Mouse (Mus musculus): ENCODE results near the gene Tecr. TPM values are rescaled to one million over a fixed set of nuclear protein-coding genes. Genes with fewer than 3 reads are reported as not detected.

The Tecr gene
- polyA plus RNA-seq, 1 experiment from 2014 or later, result 704 TPM

- H3K9me3 ChIP-seq (ENCODE audit: control insufficient read depth, low read length), result no peaks in the 10 kb centered on the region
- peak; percentile 98 for ATAC-seq (ENCODE audit: insufficient number of reproducible peaks, low FRiP score, low TSS enrichment, low read depth)
- WGBS, result under 1% methylated on average over 43 of the region's 43 CpGs
Observed at GRCm38 (mm10) chr8:83594167-83595049, 13.4 kb downstream of the Tecr start.

GRCm38 (mm10) chr8:83593325-83594166, 14.2 kb downstream of the Tecr start:
- peak overlapping the region; percentile 70 for H3K27ac ChIP-seq (replicated peaks; ENCODE audit: low read depth, low read length)
- DNase-seq (ENCODE audit: low spot score), result peak; percentile 36
- no peak for ATAC-seq (ENCODE audit: insufficient number of reproducible peaks, low FRiP score, low TSS enrichment, low read depth)
- peak overlapping the region; percentile 72 for H3K4me3 ChIP-seq (ENCODE audit: low read depth, low read length)
- peaks cover 5% of the 10 kb centered on the region for H3K36me3 ChIP-seq (ENCODE audit: control insufficient read depth, insufficient read depth, low read length)
- peak overlapping the region; percentile 93 for H3K9ac ChIP-seq (ENCODE audit: low read length)
- peak overlapping the region; percentile 71 for H3K4me2 ChIP-seq (ENCODE audit: low read depth, severe bottlenecking)
- H3K27me3 ChIP-seq (ENCODE audit: control insufficient read depth, insufficient read depth, low read length), result no peaks in the 10 kb centered on the region
- no peaks in the 10 kb centered on the region for H3K9me3 ChIP-seq (ENCODE audit: control insufficient read depth, low read length)
- peaks cover 10% of the 10 kb centered on the region for H3K4me1 ChIP-seq (ENCODE audit: control insufficient read depth, insufficient read depth, low read length)
- 8% methylated on average over 22 of the region's 22 CpGs for WGBS

More at GRCm38 (mm10) chr8:83594167-83595049, 13.4 kb downstream of the Tecr start:
- Histone ChIP-seq H3K4me1 (ENCODE audit: control insufficient read depth, insufficient read depth, low read length) (peaks cover 10% of the 10 kb centered on the region), H3K9ac (ENCODE audit: low read length) (peak overlapping the region; percentile 93), H3K4me3 (ENCODE audit: low read depth, low read length) (peak overlapping the region; percentile 72), H3K4me2 (ENCODE audit: low read depth, severe bottlenecking) (peak overlapping the region; percentile 71), H3K27ac (replicated peaks; ENCODE audit: low read depth, low read length) (peak overlapping the region; percentile 70), H3K36me3 (ENCODE audit: control insufficient read depth, insufficient read depth, low read length) (peaks cover 5% of the 10 kb centered on the region), H3K27me3 (ENCODE audit: control insufficient read depth, insufficient read depth, low read length) (no peaks in the 10 kb centered on the region)
- DNase-seq (ENCODE audit: low spot score), result peak; percentile 98

GRCm38 (mm10) chr8:83592682-83593081, 15.1 kb downstream of the Tecr start:
- 68% methylated on average over 3 of the region's 3 CpGs for WGBS
- no peak for DNase-seq (ENCODE audit: low spot score)
- Histone ChIP-seq H3K36me3 (ENCODE audit: control insufficient read depth, insufficient read depth, low read length) (peaks cover 5% of the 10 kb centered on the region), H3K9ac (ENCODE audit: low read length) (peak overlapping the region; percentile 34), H3K27ac (replicated peaks; ENCODE audit: low read depth, low read length) (no peak overlapping the region; the same call in 1 of the 2 replicates), H3K27me3 (ENCODE audit: control insufficient read depth, insufficient read depth, low read length) (no peaks in the 10 kb centered on the region), H3K4me1 (ENCODE audit: control insufficient read depth, insufficient read depth, low read length) (peaks cover 10% of the 10 kb centered on the region), H3K4me3 (ENCODE audit: low read depth, low read length) (peak overlapping the region; percentile 72), H3K4me2 (ENCODE audit: low read depth, severe bottlenecking) (peak overlapping the region; percentile 71), H3K9me3 (ENCODE audit: control insufficient read depth, low read length) (no peaks in the 10 kb centered on the region)
- no peak for ATAC-seq (ENCODE audit: insufficient number of reproducible peaks, low FRiP score, low TSS enrichment, low read depth)

- peaks cover 5% of the 10 kb centered on the region for H3K36me3 ChIP-seq (ENCODE audit: control insufficient read depth, insufficient read depth, low read length)
- no peaks in the 10 kb centered on the region for H3K27me3 ChIP-seq (ENCODE audit: control insufficient read depth, insufficient read depth, low read length)
- H3K9ac ChIP-seq (ENCODE audit: low read length), result no peak overlapping the region
- H3K27ac ChIP-seq (replicated peaks; ENCODE audit: low read depth, low read length), result no peak overlapping the region
- H3K4me1 ChIP-seq (ENCODE audit: control insufficient read depth, insufficient read depth, low read length), result peaks cover 10% of the 10 kb centered on the region
- no peak overlapping the region for H3K4me3 ChIP-seq (ENCODE audit: low read depth, low read length)
- DNase-seq (ENCODE audit: low spot score), result no peak
- ATAC-seq (ENCODE audit: insufficient number of reproducible peaks, low FRiP score, low TSS enrichment, low read depth), result no peak
- H3K9me3 ChIP-seq (ENCODE audit: control insufficient read depth, low read length), result no peaks in the 10 kb centered on the region
- 88% methylated on average over 7 of the region's 7 CpGs for WGBS
- no peak overlapping the region for H3K4me2 ChIP-seq (ENCODE audit: low read depth, severe bottlenecking)
Observed at GRCm38 (mm10) chr8:83590488-83591023, 17.2 kb downstream of the Tecr start.

- 95% methylated on average over 5 of the region's 5 CpGs for WGBS
- H3K36me3 ChIP-seq (ENCODE audit: control insufficient read depth, insufficient read depth, low read length), result peaks cover 10% of the 10 kb centered on the region
- H3K9me3 ChIP-seq (ENCODE audit: control insufficient read depth, low read length), result no peaks in the 10 kb centered on the region
- DNase-seq (ENCODE audit: low spot score) (no peak), ATAC-seq (ENCODE audit: insufficient number of reproducible peaks, low FRiP score, low TSS enrichment, low read depth) (no peak)
- H3K4me2 ChIP-seq (ENCODE audit: low read depth, severe bottlenecking), result no peak overlapping the region
- no peaks in the 10 kb centered on the region for H3K27me3 ChIP-seq (ENCODE audit: control insufficient read depth, insufficient read depth, low read length)
- H3K4me1 ChIP-seq (ENCODE audit: control insufficient read depth, insufficient read depth, low read length), result peaks cover 10% of the 10 kb centered on the region
- no peak overlapping the region for H3K9ac ChIP-seq (ENCODE audit: low read length)
- H3K4me3 ChIP-seq (ENCODE audit: low read depth, low read length), result no peak overlapping the region
- H3K27ac ChIP-seq (replicated peaks; ENCODE audit: low read depth, low read length), result no peak overlapping the region
Observed at GRCm38 (mm10) chr8:83588886-83589285, 18.9 kb downstream of the Tecr start.

- Histone ChIP-seq H3K4me3 (ENCODE audit: low read depth, low read length) (no peak overlapping the region), H3K4me1 (ENCODE audit: control insufficient read depth, insufficient read depth, low read length) (peaks cover 4% of the 10 kb centered on the region), H3K4me2 (ENCODE audit: low read depth, severe bottlenecking) (no peak overlapping the region), H3K27ac (replicated peaks; ENCODE audit: low read depth, low read length) (no peak overlapping the region), H3K36me3 (ENCODE audit: control insufficient read depth, insufficient read depth, low read length) (peaks cover 12% of the 10 kb centered on the region), H3K27me3 (ENCODE audit: control insufficient read depth, insufficient read depth, low read length) (no peaks in the 10 kb centered on the region), H3K9ac (ENCODE audit: low read length) (no peak overlapping the region), H3K9me3 (ENCODE audit: control insufficient read depth, low read length) (no peaks in the 10 kb centered on the region)
- ATAC-seq (ENCODE audit: insufficient number of reproducible peaks, low FRiP score, low TSS enrichment, low read depth) (no peak), DNase-seq (ENCODE audit: low spot score) (no peak)
- 85% methylated on average over 6 of the region's 6 CpGs for WGBS
Observed at GRCm38 (mm10) chr8:83587644-83588043, 20.1 kb downstream of the Tecr start.

GRCm38 (mm10) chr8:83585333-83585732, 22.4 kb downstream of the Tecr start:
- WGBS, result 86% methylated on average over 3 of the region's 3 CpGs

GRCm38 (mm10) chr8:83584771-83585170, 23.0 kb downstream of the Tecr start:
- DNase-seq (ENCODE audit: low spot score) (no peak), ATAC-seq (ENCODE audit: insufficient number of reproducible peaks, low FRiP score, low TSS enrichment, low read depth) (no peak)
- Histone ChIP-seq H3K4me2 (ENCODE audit: low read depth, severe bottlenecking) (no peak overlapping the region), H3K4me1 (ENCODE audit: control insufficient read depth, insufficient read depth, low read length) (no peaks in the 10 kb centered on the region), H3K36me3 (ENCODE audit: control insufficient read depth, insufficient read depth, low read length) (peaks cover 7% of the 10 kb centered on the region), H3K27ac (replicated peaks; ENCODE audit: low read depth, low read length) (no peak overlapping the region), H3K4me3 (ENCODE audit: low read depth, low read length) (no peak overlapping the region), H3K27me3 (ENCODE audit: control insufficient read depth, insufficient read depth, low read length) (no peaks in the 10 kb centered on the region), H3K9ac (ENCODE audit: low read length) (no peak overlapping the region), H3K9me3 (ENCODE audit: control insufficient read depth, low read length) (no peaks in the 10 kb centered on the region)
- 93% methylated on average over 1 of the region's 1 CpGs for WGBS

More at GRCm38 (mm10) chr8:83585333-83585732, 22.4 kb downstream of the Tecr start:
- Histone ChIP-seq H3K4me2 (ENCODE audit: low read depth, severe bottlenecking) (no peak overlapping the region), H3K9me3 (ENCODE audit: control insufficient read depth, low read length) (no peaks in the 10 kb centered on the region), H3K9ac (ENCODE audit: low read length) (no peak overlapping the region), H3K27me3 (ENCODE audit: control insufficient read depth, insufficient read depth, low read length) (no peaks in the 10 kb centered on the region), H3K27ac (replicated peaks; ENCODE audit: low read depth, low read length) (no peak overlapping the region), H3K4me1 (ENCODE audit: control insufficient read depth, insufficient read depth, low read length) (no peaks in the 10 kb centered on the region), H3K4me3 (ENCODE audit: low read depth, low read length) (no peak overlapping the region), H3K36me3 (ENCODE audit: control insufficient read depth, insufficient read depth, low read length) (peaks cover 9% of the 10 kb centered on the region)
- no peak for DNase-seq (ENCODE audit: low spot score)
- ATAC-seq (ENCODE audit: insufficient number of reproducible peaks, low FRiP score, low TSS enrichment, low read depth), result no peak
